Mouse (Mus musculus) kidney, postnatal 0 days (tissue): Measurements from ENCODE around the gene Cela3a. TPM values are rescaled to one million over a fixed set of nuclear protein-coding genes. Genes with fewer than 3 reads are reported as not detected.

Source experiments
- ATAC-seq: fragments of 200-750 bp; cut with Nextera tagmentation; replicated peaks from 2 replicates; pipeline ENCODE4 v1.8.0; 2017; ENCODE audit warnings: low read depth, moderate number of reproducible peaks, moderate TSS enrichment, moderate library complexity; ENCODE audit not compliant: low FRiP score
- DNase-seq: peaks from one replicate; pipeline ENCODE4 v3.0.0-alpha.2; 2016; ENCODE audit warnings: low spot score
- H3K27ac ChIP-seq: fragments of 300-500 bp; sonication (generic); 2 replicates; pipeline ENCODE4 v1.5.1; 2014; ENCODE audit warnings: mild to moderate bottlenecking
- H3K27me3 ChIP-seq: fragments of 300-500 bp; sonication (generic); 2 replicates; pipeline ENCODE4 v1.6.1; 2014; ENCODE audit warnings: low read length, mixed read lengths; ENCODE audit not compliant: insufficient read depth
- H3K36me3 ChIP-seq: fragments of 300-500 bp; sonication (generic); 2 replicates; pipeline ENCODE4 v1.6.1; 2014; ENCODE audit warnings: low read length, mixed read lengths; ENCODE audit not compliant: insufficient read depth
- H3K4me1 ChIP-seq: fragments of 300-500 bp; sonication (generic); replicated peaks from 2 replicates; pipeline ENCODE4 v1.6.1; 2014; ENCODE audit warnings: antibody characterized with exemption, low read length, mixed read lengths; ENCODE audit not compliant: insufficient read depth
- H3K4me2 ChIP-seq: fragments of 300-500 bp; sonication (generic); 2 replicates; pipeline ENCODE4 v1.6.1; 2014; ENCODE audit warnings: mild to moderate bottlenecking, low read length, moderate library complexity, mixed read lengths
- H3K4me3 ChIP-seq: fragments of 300-500 bp; sonication (generic); replicated peaks from 2 replicates; pipeline ENCODE4 v1.5.1; 2014; ENCODE audit warnings: low read depth, low read length
- H3K9ac ChIP-seq: fragments of 300-500 bp; sonication (generic); 2 replicates; pipeline ENCODE4 v1.6.1; 2014; ENCODE audit warnings: low read depth, low read length
- H3K9me3 ChIP-seq: fragments of 300-500 bp; sonication (generic); replicated peaks from 2 replicates; pipeline ENCODE4 v1.6.1; 2016; ENCODE audit warnings: low read length, inconsistent platforms, mixed read lengths
- CTCF ChIP-seq: IDR thresholded peaks from 2 replicates; pipeline ENCODE4 v1.5.1; 2016; ENCODE audit warnings: antibody characterized with exemption, low read depth, mild to moderate bottlenecking, moderate library complexity
- WGBS: fragments of 180-500 bp; shearing (Covaris S2); extraction: QIAGEN DNeasy Blood & Tissue Kit; methylation state at CpG from one replicate; pipeline ENCODE4 v1.1.7; 2014; 5-methylcytosine and 5-hydroxymethylcytosine counted together
- polyA plus RNA-seq: library from polyadenylated mRNA; unstranded; fragments of >200 nt; fragmentation: Nextera tagmentation; extraction: Ambion mirVana; gene quantifications from 2 replicates; pipeline ENCODE4 v1.2.1, GENCODE M21; 2015

The Cela3a gene
- polyA plus RNA-seq, 1 experiment from 2014 or later: not detected

GRCm38 (mm10) chr4:137375314-137376278, 34.0 kb downstream of the Cela3a start:
- H3K9ac ChIP-seq: no peak overlapping the region
- H3K9me3 ChIP-seq: no peaks in the 10 kb centered on the region
- peak; percentile 80 for DNase-seq
- H3K27me3 ChIP-seq: no peaks in the 10 kb centered on the region
- no peaks in the 10 kb centered on the region for H3K36me3 ChIP-seq
- no peak for TF ChIP-seq CTCF
- 35% methylated on average over 19 of the region's 19 CpGs for WGBS
- no peak for ATAC-seq
- H3K4me1 ChIP-seq: 0 out of 2 replicates have a peak, but pooled peaks cover 4% of the 10 kb centered on the region
- H3K27ac ChIP-seq: peak overlapping the region; percentile 66
- H3K4me2 ChIP-seq: no peak overlapping the region; the same call in 1 of the 2 replicates
- no peak overlapping the region for H3K4me3 ChIP-seq

GRCm38 (mm10) chr4:137373711-137374110, 35.9 kb downstream of the Cela3a start:
- no peak for TF ChIP-seq CTCF
- H3K9me3 ChIP-seq: no peaks in the 10 kb centered on the region
- H3K27ac ChIP-seq: peak overlapping the region; percentile 6; the same call in 1 of the 2 replicates
- 45% methylated on average over 6 of the region's 6 CpGs for WGBS
- H3K4me1 ChIP-seq: 0 out of 2 replicates have a peak, but pooled peaks cover 7% of the 10 kb centered on the region
- no peak for DNase-seq
- H3K4me2 ChIP-seq: no peak overlapping the region
- H3K9ac ChIP-seq: no peak overlapping the region
- H3K27me3 ChIP-seq: no peaks in the 10 kb centered on the region
- no peak for ATAC-seq
- H3K36me3 ChIP-seq: no peaks in the 10 kb centered on the region
- H3K4me3 ChIP-seq: no peak overlapping the region

- 59% methylated on average over 16 of the region's 16 CpGs for WGBS
- no peak overlapping the region for H3K4me2 ChIP-seq
Observed at GRCm38 (mm10) chr4:137371596-137372523, 37.7 kb downstream of the Cela3a start.

GRCm38 (mm10) chr4:137369954-137370750, 39.4 kb downstream of the Cela3a start:
- Histone ChIP-seq H3K27me3 (no peaks in the 10 kb centered on the region), H3K4me1 (peaks cover 5% of the 10 kb centered on the region; the same call in 1 of the 2 replicates), H3K27ac (peak overlapping the region; percentile 69), H3K36me3 (no peaks in the 10 kb centered on the region), H3K4me2 (peak overlapping the region; percentile 61), H3K9ac (peak overlapping the region; percentile 52), H3K9me3 (no peaks in the 10 kb centered on the region), H3K4me3 (peak overlapping the region; percentile 28)
- DNase-seq (peak; percentile 74), ATAC-seq (peak; percentile 79)
- WGBS: 9% methylated on average over 28 of the region's 29 CpGs
- TF ChIP-seq CTCF: no peak

More at GRCm38 (mm10) chr4:137371596-137372523, 37.7 kb downstream of the Cela3a start:
- H3K4me1 ChIP-seq: peaks cover 7% of the 10 kb centered on the region; the same call in 1 of the 2 replicates
- no peak for TF ChIP-seq CTCF
- H3K9me3 ChIP-seq: no peaks in the 10 kb centered on the region
- no peak overlapping the region for H3K4me3 ChIP-seq
- H3K27ac ChIP-seq: no peak overlapping the region
- ATAC-seq (no peak), DNase-seq (no peak)
- no peaks in the 10 kb centered on the region for H3K27me3 ChIP-seq
- H3K9ac ChIP-seq: 0 out of 2 replicates have a peak overlapping the region, but pooled peaks have one; percentile 3
- no peaks in the 10 kb centered on the region for H3K36me3 ChIP-seq

GRCm38 (mm10) chr4:137368198-137368597, 41.4 kb downstream of the Cela3a start:
- no peak for DNase-seq
- no peak overlapping the region for H3K9ac ChIP-seq
- H3K27ac ChIP-seq: peak overlapping the region; percentile 58

More at GRCm38 (mm10) chr4:137368198-137368597, 41.4 kb downstream of the Cela3a start:
- WGBS: 4% methylated on average over 1 of the region's 1 CpGs
- no peak for ATAC-seq
- Histone ChIP-seq H3K9me3 (no peaks in the 10 kb centered on the region), H3K27me3 (no peaks in the 10 kb centered on the region), H3K4me2 (0 out of 2 replicates have a peak overlapping the region, but pooled peaks have one; percentile 16), H3K4me3 (no peak overlapping the region), H3K36me3 (no peaks in the 10 kb centered on the region), H3K4me1 (peaks cover 5% of the 10 kb centered on the region; the same call in 1 of the 2 replicates)
- TF ChIP-seq CTCF: no peak
